In genomic region chr12:86829581-86830246, GRCm38 (mm10) we compare ENCODE assay signal across 9 mouse cellular contexts. TPM values are rescaled to one million over a fixed set of nuclear protein-coding genes. Genes with fewer than 3 reads are reported as not detected.
DNase-seq lines count a peak whose midpoint lies in the region; ATAC-seq and TF ChIP-seq lines count a peak whose summit lies in the region.
"Had no signal": no experiment of that assay in that cellular context is flagged by ENCODE, and none has a peak within 500 bp of the region (broad histone marks: within the 10 kb centered on the region; RNA-seq: fewer than 3 reads in every experiment).

No protein-coding gene starts in this region.

- no peak for TF ChIP-seq POLR2A in kidney, adult 2 months (IDR thresholded peaks at IDR 0.05; ENCODE audit: low read depth, low read length)

- TF ChIP-seq CTCF in kidney, adult 2 months (conservative IDR thresholded peaks at IDR 0.05; ENCODE audit: insufficient read depth, insufficient read length, low read depth, low read length) = no peak

- peak overlapping the region; percentile 46 for H3K27ac ChIP-seq in midbrain, embryonic 10.5 days (replicated peaks)
- H3K27ac ChIP-seq in midbrain, embryonic 11.5 days (ENCODE audit: low read depth, low read length) = no peak overlapping the region
- H3K27ac ChIP-seq in forebrain, embryonic 15.5 days (replicated peaks) = peak overlapping the region; percentile 17
- peak overlapping the region; percentile 64 for H3K27ac ChIP-seq in limb, embryonic 15.5 days
- no peak overlapping the region for H3K27ac ChIP-seq in kidney, adult 2 months (ENCODE audit: insufficient read depth, low read depth, low read length)
- H3K27ac ChIP-seq: neural tube, embryonic 12.5 days had no signal

- DNase-seq in midbrain, embryonic 10.5 days (ENCODE audit: low spot score) = no peak
- no peak for DNase-seq in midbrain, embryonic 11.5 days (ENCODE audit: low spot score, missing footprints)
- DNase-seq in thymus, postnatal 10 days (ENCODE audit: low spot score in 2 of 2) = peak; percentile 74 to 79
- no peak for DNase-seq in kidney, adult 2 months
- no peak for DNase-seq in layer of hippocampus, adult 8-10 months (ENCODE audit: low spot score in 2 of 2)

- no peaks in the 10 kb centered on the region for H3K36me3 ChIP-seq in midbrain, embryonic 10.5 days
- H3K36me3 ChIP-seq in midbrain, embryonic 11.5 days (ENCODE audit: control insufficient read depth, insufficient read depth, low read length) = no peaks in the 10 kb centered on the region
- H3K36me3 ChIP-seq in forebrain, embryonic 15.5 days = no peaks in the 10 kb centered on the region
- no peaks in the 10 kb centered on the region for H3K36me3 ChIP-seq in limb, embryonic 15.5 days
- H3K36me3 ChIP-seq in kidney, adult 2 months (ENCODE audit: control insufficient read depth, insufficient read depth, low read length) = no peaks in the 10 kb centered on the region
- H3K36me3 ChIP-seq: neural tube, embryonic 12.5 days had no signal

- H3K4me1 ChIP-seq in midbrain, embryonic 10.5 days = peaks cover 77% of the 10 kb centered on the region
- H3K4me1 ChIP-seq in midbrain, embryonic 11.5 days (ENCODE audit: control insufficient read depth, insufficient read depth, low read length) = peaks cover 48% of the 10 kb centered on the region
- peaks cover 54% of the 10 kb centered on the region for H3K4me1 ChIP-seq in forebrain, embryonic 15.5 days
- peaks cover 66% of the 10 kb centered on the region for H3K4me1 ChIP-seq in limb, embryonic 15.5 days
- peaks cover 52% of the 10 kb centered on the region for H3K4me1 ChIP-seq in kidney, adult 2 months (ENCODE audit: control insufficient read depth, insufficient read depth, low read length)

- H3K9ac ChIP-seq in midbrain, embryonic 11.5 days (ENCODE audit: low read length) = no peak overlapping the region
- no peak overlapping the region for H3K9ac ChIP-seq in forebrain, embryonic 15.5 days (replicated peaks)
- no peak overlapping the region for H3K9ac ChIP-seq in limb, embryonic 15.5 days
- H3K9ac ChIP-seq: neural tube, embryonic 12.5 days had no signal

- H3K4me3 ChIP-seq in midbrain, embryonic 10.5 days = no peak overlapping the region
- H3K4me3 ChIP-seq in midbrain, embryonic 11.5 days (ENCODE audit: low read depth, low read length) = no peak overlapping the region
- H3K4me3 ChIP-seq in forebrain, embryonic 15.5 days = no peak overlapping the region
- H3K4me3 ChIP-seq in limb, embryonic 15.5 days = no peak overlapping the region
- H3K4me3 ChIP-seq in kidney, adult 2 months (ENCODE audit: insufficient read depth, low read depth, low read length) = no peak overlapping the region
- H3K4me3 ChIP-seq: neural tube, embryonic 12.5 days had no signal

- peaks cover 55% of the 10 kb centered on the region for H3K27me3 ChIP-seq in midbrain, embryonic 10.5 days (ENCODE audit: low read depth, poor library complexity, severe bottlenecking)
- no peaks in the 10 kb centered on the region; the same call in 1 of the 2 replicates for H3K27me3 ChIP-seq in midbrain, embryonic 11.5 days (ENCODE audit: control insufficient read depth, insufficient read depth, low read length)
- H3K27me3 ChIP-seq in forebrain, embryonic 15.5 days = no peaks in the 10 kb centered on the region
- no peaks in the 10 kb centered on the region for H3K27me3 ChIP-seq in limb, embryonic 15.5 days
- no peaks in the 10 kb centered on the region for H3K27me3 ChIP-seq in kidney, adult 2 months (replicated peaks; ENCODE audit: control insufficient read depth, insufficient read depth, low read length)
- H3K27me3 ChIP-seq: neural tube, embryonic 12.5 days had no signal

- H3K9me3 ChIP-seq in midbrain, embryonic 10.5 days (replicated peaks) = no peaks in the 10 kb centered on the region
- no peaks in the 10 kb centered on the region for H3K9me3 ChIP-seq in midbrain, embryonic 11.5 days (ENCODE audit: control insufficient read depth, low read length)
- no peaks in the 10 kb centered on the region for H3K9me3 ChIP-seq in forebrain, embryonic 15.5 days
- H3K9me3 ChIP-seq in limb, embryonic 15.5 days = no peaks in the 10 kb centered on the region
- H3K9me3 ChIP-seq: neural tube, embryonic 12.5 days had no signal

- ATAC-seq in midbrain, embryonic 11.5 days (ENCODE audit: low FRiP score) = no peak
- no peak for ATAC-seq in forebrain, embryonic 15.5 days (replicated peaks)
- no peak for ATAC-seq in limb, embryonic 15.5 days (ENCODE audit: insufficient number of reproducible peaks, low FRiP score, low TSS enrichment, low read depth)
- no peak for ATAC-seq in frontal cortex, adult (ENCODE audit: low TSS enrichment)

- 69% methylated on average over 16 of the region's 16 CpGs for whole genome bisulfite sequencing in midbrain, embryonic 10.5 days
- WGBS in midbrain, embryonic 11.5 days = 69% methylated on average over 16 of the region's 16 CpGs
- 54% methylated on average over 16 of the region's 16 CpGs for WGBS in forebrain, embryonic 15.5 days
- WGBS in limb, embryonic 15.5 days = 64% methylated on average over 16 of the region's 16 CpGs
- 88% methylated on average over 16 of the region's 16 CpGs for WGBS in kidney, adult 2 months

- H3K4me2 ChIP-seq in midbrain, embryonic 11.5 days = no peak overlapping the region
- no peak overlapping the region for H3K4me2 ChIP-seq in forebrain, embryonic 15.5 days (replicated peaks)
- H3K4me2 ChIP-seq in limb, embryonic 15.5 days = no peak overlapping the region
- H3K4me2 ChIP-seq: neural tube, embryonic 12.5 days had no signal

RNA-seq across cellular contexts. Expression of gene Irf2bpl, which starts 54.9 kb away (rescaled TPM):
- 28.6 and 39.6 TPM in 2 replicates for polyA plus RNA-seq in midbrain, embryonic 10.5 days (2016; fragmentation: Nextera tagmentation; extraction: Ambion mirVana)
- polyA plus RNA-seq in midbrain, embryonic 11.5 days (2014; fragmentation: Nextera tagmentation; extraction: Ambion mirVana) = 24.4 and 26.4 TPM in 2 replicates
- 94.9 and 95.8 TPM in 2 replicates for polyA plus RNA-seq in forebrain, embryonic 15.5 days (2015; fragmentation: Nextera tagmentation; extraction: Ambion mirVana)
- 36.0 and 38.5 TPM in 2 replicates for polyA plus RNA-seq in limb, embryonic 15.5 days (2015; fragmentation: Nextera tagmentation; extraction: Ambion mirVana)
- 22.0 and 27.8 TPM in 2 replicates for polyA plus RNA-seq in kidney, adult 2 months (2012; rRNA removed)
- 10 to 100 TPM; 61.7 to 72.0 (median 66.8) TPM for total RNA-seq in layer of hippocampus, adult 8-10 months (2022)

Comparison
In these comparisons a context has a peak if more than half of its experiments do, and no peak if none do; other contexts are left out.
1. H3K27ac ChIP-seq: peak in midbrain, embryonic 10.5 days (single experiment), forebrain, embryonic 15.5 days (single experiment) and limb, embryonic 15.5 days (single experiment); none in midbrain, embryonic 11.5 days (single experiment) and kidney, adult 2 months (single experiment).
2. DNase-seq: peak in thymus, postnatal 10 days (2 of 2); none in midbrain, embryonic 10.5 days (single experiment), midbrain, embryonic 11.5 days (single experiment), kidney, adult 2 months (single experiment) and layer of hippocampus, adult 8-10 months (0 of 2).